Comparison of ENCODE assay signal across 8 mouse cellular contexts in genomic region chr9:69453901-69454666, GRCm38 (mm10). TPM values are rescaled to one million over a fixed set of nuclear protein-coding genes. Genes with fewer than 3 reads are reported as not detected.
DNase-seq lines count a peak whose midpoint lies in the region; ATAC-seq and TF ChIP-seq lines count a peak whose summit lies in the region.

No protein-coding gene starts in this region.

- peaks cover 20 to 56% of the 10 kb centered on the region in 2 experiments for H3K4me1 ChIP-seq in MEL (ENCODE audit: control insufficient read depth in 1 of 2, insufficient read depth in 2 of 2, low read length in 2 of 2)
- H3K4me1 ChIP-seq in forebrain, embryonic 10.5 days: peaks cover 39% of the 10 kb centered on the region
- H3K4me1 ChIP-seq in stomach, embryonic 16.5 days (ENCODE audit: control insufficient read depth, insufficient read depth, low read length): peaks cover 50% of the 10 kb centered on the region

- peaks cover 0 to 47% of the 10 kb centered on the region in 2 experiments; a peak in 2 of 4 replicates for H3K36me3 ChIP-seq in MEL (ENCODE audit: control insufficient read depth in 1 of 2, insufficient read depth in 2 of 2, low read length in 2 of 2)
- no peaks in the 10 kb centered on the region for H3K36me3 ChIP-seq in forebrain, embryonic 10.5 days (replicated peaks)
- H3K36me3 ChIP-seq in stomach, embryonic 16.5 days (ENCODE audit: control insufficient read depth, insufficient read depth, low read length): no peaks in the 10 kb centered on the region

- 6% methylated on average over 32 of the region's 32 CpGs for WGBS in forebrain, embryonic 10.5 days
- WGBS in stomach, embryonic 16.5 days: 5% methylated on average over 32 of the region's 32 CpGs

- no peak for TF ChIP-seq CTCF in MEL (IDR thresholded peaks at IDR 0.05 in 2 of 3, conservative IDR thresholded peaks at IDR 0.05 in 1 of 3; ENCODE audit: control insufficient read depth in 1 of 3, insufficient read depth in 1 of 3, low read depth in 2 of 3, low read length in 3 of 3, poor library complexity in 1 of 3, severe bottlenecking in 1 of 3)

- peak overlapping the region; percentile 36 to 49 for H3K4me3 ChIP-seq in MEL (ENCODE audit: control insufficient read depth in 1 of 2, insufficient read depth in 1 of 2, low read depth in 2 of 2, low read length in 2 of 2)
- peak overlapping the region; percentile 60 for H3K4me3 ChIP-seq in forebrain, embryonic 10.5 days
- peak overlapping the region; percentile 76 for H3K4me3 ChIP-seq in stomach, embryonic 16.5 days (replicated peaks; ENCODE audit: low read length)

- no peaks in the 10 kb centered on the region for H3K9me3 ChIP-seq in MEL (replicated peaks; ENCODE audit: insufficient read depth, low read length)
- H3K9me3 ChIP-seq in forebrain, embryonic 10.5 days: no peaks in the 10 kb centered on the region
- no peaks in the 10 kb centered on the region for H3K9me3 ChIP-seq in stomach, embryonic 16.5 days (replicated peaks; ENCODE audit: control insufficient read depth, low read length)

- no peaks in the 10 kb centered on the region for H3K79me2 ChIP-seq in MEL (ENCODE audit: control insufficient read depth, insufficient read depth, low read length, poor library complexity)

- H3K27me3 ChIP-seq in MEL (ENCODE audit: control insufficient read depth in 1 of 2, insufficient read depth in 2 of 2, low read length in 2 of 2): no peaks in the 10 kb centered on the region
- peaks cover 54% of the 10 kb centered on the region for H3K27me3 ChIP-seq in forebrain, embryonic 10.5 days (ENCODE audit: poor library complexity, severe bottlenecking)
- H3K27me3 ChIP-seq in stomach, embryonic 16.5 days (ENCODE audit: control insufficient read depth, insufficient read depth, low read length): no peaks in the 10 kb centered on the region

- DNase-seq in adrenal gland, adult 2 months: peak; percentile 50
- no peak for DNase-seq in adrenal gland, adult 8-10 months
- peak; percentile 93 for DNase-seq in MEL (ENCODE audit: low read depth, low spot score)
- DNase-seq in forebrain, embryonic 10.5 days (ENCODE audit: extremely low spot score, low spot score): peak; percentile 40
- peak; percentile 62 to 69 for DNase-seq in lung, postnatal 4 days
- no peak for DNase-seq in layer of hippocampus, adult 11-12 months (ENCODE audit: low spot score)

- H3K9ac ChIP-seq in MEL (ENCODE audit: control insufficient read depth, low read depth, low read length, poor library complexity, severe bottlenecking): peak overlapping the region; percentile 49
- peak overlapping the region; percentile 95 for H3K9ac ChIP-seq in stomach, embryonic 16.5 days (ENCODE audit: low read length)

- TF ChIP-seq RAD21 in MEL (IDR thresholded peaks at IDR 0.05; ENCODE audit: low read depth, low read length): no peak

- TF ChIP-seq POLR2A in MEL (IDR thresholded peaks at IDR 0.05; ENCODE audit: control insufficient read depth in 1 of 2, insufficient read depth in 1 of 2, low read depth in 1 of 2, low read length in 2 of 2, poor library complexity in 1 of 2): peak in 1 of 2 experiments; percentile 17; a peak in 2 of 4 replicates

- H3K4me2 ChIP-seq in stomach, embryonic 16.5 days (ENCODE audit: low read depth, low read length): peak overlapping the region; percentile 70

- peak overlapping the region; percentile 89 for H3K27ac ChIP-seq in MEL (ENCODE audit: control insufficient read depth, low read depth, low read length)
- peak overlapping the region; percentile 81 for H3K27ac ChIP-seq in forebrain, embryonic 10.5 days
- H3K27ac ChIP-seq in stomach, embryonic 16.5 days (ENCODE audit: low read length): peak overlapping the region; percentile 96

- peak; percentile 84 to 88 for TF ChIP-seq EP300 in MEL (IDR thresholded peaks at IDR 0.05; ENCODE audit: low read depth in 1 of 2, low read length in 2 of 2)

- ATAC-seq in inflammation-experienced regulatory T-cells, adult 6 months: peak; percentile 40
- peak; percentile 30 for ATAC-seq in stomach, embryonic 16.5 days (ENCODE audit: insufficient read depth, low FRiP score)

TF ChIP-seq in MEL, 35 proteins besides CTCF, POLR2A, EP300 and RAD21 (continues in another document):
- TF ChIP-seq RCOR1 (IDR thresholded peaks at IDR 0.05; ENCODE audit: low read depth, low read length) (peak; percentile 99), USF1 (IDR thresholded peaks at IDR 0.05; ENCODE audit: low read depth, low read length) (no peak), CHD2 (IDR thresholded peaks at IDR 0.05; ENCODE audit: low read length) (no peak), MYC (IDR thresholded peaks at IDR 0.05; ENCODE audit: low read depth, low read length) (no peak), E2F4 (IDR thresholded peaks at IDR 0.05; ENCODE audit: borderline replicate concordance, low read depth, low read length) (no peak), MEF2A (IDR thresholded peaks at IDR 0.05; ENCODE audit: extremely low read depth, insufficient replicate concordance, low read depth, low read length, poor library complexity, severe bottlenecking) (peak; percentile 54; the same call in 1 of the 2 replicates), GATA1 (IDR thresholded peaks at IDR 0.05; ENCODE audit: low read depth, low read length) (peak; percentile 89), CHD1 (IDR thresholded peaks at IDR 0.05; ENCODE audit: low read depth, low read length) (no peak), MAZ (IDR thresholded peaks at IDR 0.05; ENCODE audit: low read depth, low read length) (0 out of 2 replicates have a peak, but pooled peaks have one; percentile 44), HCFC1 (IDR thresholded peaks at IDR 0.05; ENCODE audit: low read depth, low read length) (0 out of 2 replicates have a peak, but pooled peaks have one; percentile 50), GABPA (IDR thresholded peaks at IDR 0.05; ENCODE audit: low read depth, low read length) (no peak), TAL1 (IDR thresholded peaks at IDR 0.05; ENCODE audit: low read length) (no peak), BHLHE40 (IDR thresholded peaks at IDR 0.05; ENCODE audit: borderline replicate concordance, low read depth, low read length) (peak; percentile 47; the same call in 1 of the 2 replicates), TBP (IDR thresholded peaks at IDR 0.05; ENCODE audit: low read depth, low read length) (peak; percentile 69), UBTF (IDR thresholded peaks at IDR 0.05; ENCODE audit: borderline replicate concordance, insufficient read depth, low read depth, low read length) (0 out of 2 replicates have a peak, but pooled peaks have one; percentile 38), ZNF384 (IDR thresholded peaks at IDR 0.05; ENCODE audit: low read depth, low read length) (no peak), MAX (IDR thresholded peaks at IDR 0.05; ENCODE audit: low read length) (peak; percentile 53), JUND (IDR thresholded peaks at IDR 0.05; ENCODE audit: low read depth, low read length) (no peak), NELFE (IDR thresholded peaks at IDR 0.05; ENCODE audit: low read depth, low read length) (peak; percentile 6; the same call in 1 of the 2 replicates), ZKSCAN1 (IDR thresholded peaks at IDR 0.05; ENCODE audit: low read depth, low read length) (no peak), SIN3A (IDR thresholded peaks at IDR 0.05; ENCODE audit: low read length) (peak; percentile 88), ETS1 (IDR thresholded peaks at IDR 0.05; ENCODE audit: low read depth, low read length) (peak; percentile 92), MAFK (IDR thresholded peaks at IDR 0.05; ENCODE audit: borderline replicate concordance, low read depth, low read length) (0 out of 2 replicates have a peak, but pooled peaks have one; percentile 57), KAT2A (conservative IDR thresholded peaks at IDR 0.05; ENCODE audit: low read depth, low read length) (no peak), TCF12 (IDR thresholded peaks at IDR 0.05; ENCODE audit: low read depth, low read length) (peak; percentile 74), USF2 (IDR thresholded peaks at IDR 0.05; ENCODE audit: borderline replicate concordance in 1 of 2, insufficient read depth in 1 of 2, low read depth in 1 of 2, low read length in 2 of 2) (no peak), MXI1 (IDR thresholded peaks at IDR 0.05; ENCODE audit: low read depth, low read length) (0 out of 2 replicates have a peak, but pooled peaks have one; percentile 51), NRF1 (IDR thresholded peaks at IDR 0.05; ENCODE audit: insufficient read depth, low read depth, low read length, poor library complexity, severe bottlenecking) (no peak), ELF1 (IDR thresholded peaks at IDR 0.05; ENCODE audit: low read depth, low read length) (no peak), ZMIZ1 (IDR thresholded peaks at IDR 0.05; ENCODE audit: low read depth, low read length) (no peak), POLR2AphosphoS2 (IDR thresholded peaks at IDR 0.05; ENCODE audit: low read length) (no peak), SMC3 (IDR thresholded peaks at IDR 0.05; ENCODE audit: low read depth, low read length) (no peak)

RNA-seq across cellular contexts. Expression of gene Anxa2, which starts 0.7 kb away (rescaled TPM):
- total RNA-seq in adrenal gland, adult 2 months (2021): 100 to 1,000 TPM; 349 to 528 TPM
- polyA plus RNA-seq in adrenal gland, adult 2 months (2012; rRNA removed): 194 and 230 TPM in 2 replicates
- total RNA-seq in adrenal gland, adult 8-10 months (2022): 100 to 1,000 TPM; 281 to 586 (median 466) TPM
- total RNA-seq in MEL (2012; rRNA removed): 33.9 and 147 TPM in 2 replicates
- 100 to 1,000 TPM in 1 of 2 experiments, not detected in 1; 190 TPM for polyA plus RNA-seq in MEL (2012; ENCODE audit: insufficient read depth in 1 of 2, insufficient read length in 2 of 2, low read depth in 1 of 2, low replicate concordance in 2 of 2, missing spikeins in 1 of 2)
- 91.9 and 100 TPM in 2 replicates for polyA plus RNA-seq in forebrain, embryonic 10.5 days (2016; fragmentation: Nextera tagmentation; extraction: Ambion mirVana)
- polyA plus RNA-seq in inflammation-experienced regulatory T-cells, adult 6 months (2017; shearing (Covaris generic)): 100 to 1,000 TPM; 114 to 717 (median 120) TPM
- polyA plus RNA-seq in stomach, embryonic 16.5 days (2015; fragmentation: Nextera tagmentation; extraction: Ambion mirVana): 1,223 and 1,404 TPM in 2 replicates

RNA-seq across cellular contexts. Expression of gene Ice2, which starts 56.4 kb away (rescaled TPM):
- 10 to 100 TPM; 13.1 to 13.7 TPM for total RNA-seq in adrenal gland, adult 2 months (2021)
- polyA plus RNA-seq in adrenal gland, adult 2 months (2012; rRNA removed): 1.5 and 1.7 TPM in 2 replicates
- 10 to 100 TPM; 13.9 to 22.5 (median 18.6) TPM for total RNA-seq in adrenal gland, adult 8-10 months (2022)
- 14.6 and 15.7 TPM in 2 replicates for total RNA-seq in MEL (2012; rRNA removed)
- 10 to 100 TPM in 1 of 2 experiments, not detected in 1; 11.6 TPM for polyA plus RNA-seq in MEL (2012; ENCODE audit: insufficient read depth in 1 of 2, insufficient read length in 2 of 2, low read depth in 1 of 2, low replicate concordance in 2 of 2, missing spikeins in 1 of 2)
- 21.1 and 22.0 TPM in 2 replicates for polyA plus RNA-seq in forebrain, embryonic 10.5 days (2016; fragmentation: Nextera tagmentation; extraction: Ambion mirVana)
- polyA plus RNA-seq in inflammation-experienced regulatory T-cells, adult 6 months (2017; shearing (Covaris generic)): 10 to 100 TPM; 11.1 to 22.0 (median 21.5) TPM
- 14.6 and 16.8 TPM in 2 replicates for polyA plus RNA-seq in stomach, embryonic 16.5 days (2015; fragmentation: Nextera tagmentation; extraction: Ambion mirVana)

Comparison
In these comparisons a context has a peak if more than half of its experiments do, and no peak if none do; other contexts are left out.
1. DNase-seq: peak in adrenal gland, adult 2 months (single experiment), MEL (single experiment), forebrain, embryonic 10.5 days (single experiment) and lung, postnatal 4 days (2 of 2); none in adrenal gland, adult 8-10 months (single experiment) and layer of hippocampus, adult 11-12 months (single experiment).
2. Peak in every context shown above with its lines, with median percentiles within 50 percentile points of each other: H3K27ac ChIP-seq and H3K4me3 ChIP-seq.